Mouse (Mus musculus): ENCODE data around the gene Acot5. TPM values are rescaled to one million over a fixed set of nuclear protein-coding genes. Genes with fewer than 3 reads are reported as not detected.
"Not testable (repeated sequence)": the region's sequence is repeated elsewhere in the genome, so short reads cannot be mapped to it uniquely, and the experiment has no call there.

Gene Acot5
- polyA plus RNA-seq, 1 experiment from 2014 or later, result 0.54 TPM

GRCm38 (mm10) chr12:84042248-84042647, 26.9 kb upstream of the Acot5 start:
- peak; percentile 81 for ATAC-seq
- H3K27ac ChIP-seq (ENCODE audit: low read depth), result peak overlapping the region; percentile 64

GRCm38 (mm10) chr12:84044045-84044444, 25.1 kb upstream of the Acot5 start:
- H3K27ac ChIP-seq (ENCODE audit: low read depth), result no peak overlapping the region
- H3K9me3 ChIP-seq (ENCODE audit: low read length), result no peaks in the 10 kb centered on the region
- no peaks in the 10 kb centered on the region for H3K36me3 ChIP-seq (replicated peaks; ENCODE audit: insufficient read depth, low read length)
- no peak for DNase-seq
- peaks cover 7% of the 10 kb centered on the region; the same call in 1 of the 2 replicates for H3K4me1 ChIP-seq (ENCODE audit: insufficient read depth)
- ATAC-seq, result no peak
- TF ChIP-seq CTCF (IDR thresholded peaks at IDR 0.05; ENCODE audit: low read depth) (no peak), EP300 (IDR thresholded peaks at IDR 0.05; ENCODE audit: low read depth) (no peak)
- no peak overlapping the region for H3K4me2 ChIP-seq (ENCODE audit: low read depth, low read length)
- no peak overlapping the region for H3K9ac ChIP-seq (replicated peaks)
- no peaks in the 10 kb centered on the region for H3K27me3 ChIP-seq (ENCODE audit: insufficient read depth, low read length)
- 53% methylated on average over 2 of the region's 2 CpGs for WGBS (ENCODE audit: insufficient replicate concordance)
- no peak overlapping the region for H3K4me3 ChIP-seq (ENCODE audit: low read depth, low read length)

More at GRCm38 (mm10) chr12:84042248-84042647, 26.9 kb upstream of the Acot5 start:
- DNase-seq, result no peak
- no peak overlapping the region for H3K9ac ChIP-seq (replicated peaks)
- peak overlapping the region; percentile 36; the same call in 1 of the 2 replicates for H3K4me2 ChIP-seq (ENCODE audit: low read depth, low read length)
- H3K4me1 ChIP-seq (ENCODE audit: insufficient read depth), result peaks cover 9% of the 10 kb centered on the region; the same call in 1 of the 2 replicates
- TF ChIP-seq EP300 (IDR thresholded peaks at IDR 0.05; ENCODE audit: low read depth) (peak; percentile 60), CTCF (IDR thresholded peaks at IDR 0.05; ENCODE audit: low read depth) (no peak)
- 66% methylated on average over 5 of the region's 5 CpGs for WGBS (ENCODE audit: insufficient replicate concordance)
- no peaks in the 10 kb centered on the region for H3K36me3 ChIP-seq (replicated peaks; ENCODE audit: insufficient read depth, low read length)
- H3K27me3 ChIP-seq (ENCODE audit: insufficient read depth, low read length), result no peaks in the 10 kb centered on the region
- no peaks in the 10 kb centered on the region for H3K9me3 ChIP-seq (ENCODE audit: low read length)
- no peak overlapping the region for H3K4me3 ChIP-seq (ENCODE audit: low read depth, low read length)

DNA sequence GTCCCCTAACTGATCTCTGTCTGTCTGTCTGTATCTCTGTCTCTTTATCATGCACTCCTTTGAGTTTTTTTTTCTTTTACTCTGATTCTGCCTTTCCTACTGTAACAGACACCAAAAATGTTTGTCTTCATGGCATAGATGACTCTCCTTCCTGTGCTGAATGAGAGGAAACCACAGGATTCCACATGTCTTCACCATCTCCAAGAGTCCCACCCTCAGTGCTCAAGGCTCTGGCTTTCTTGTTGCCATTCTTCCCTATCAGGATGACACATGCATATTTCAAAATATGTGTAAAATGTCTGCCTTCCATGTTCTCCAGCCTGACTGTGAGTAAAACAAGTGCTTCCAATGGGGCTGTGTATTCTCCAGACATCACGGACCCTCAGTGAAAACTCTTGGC, 22.2 kb upstream of the Acot5 start:
- H3K4me2 ChIP-seq (ENCODE audit: low read depth, low read length), result no peak overlapping the region
- TF ChIP-seq CTCF (IDR thresholded peaks at IDR 0.05; ENCODE audit: low read depth), result no peak
- TF ChIP-seq EP300 (IDR thresholded peaks at IDR 0.05; ENCODE audit: low read depth), result no peak
- ATAC-seq, result no peak

GRCm38 (mm10) chr12:84050744-84051143, 18.4 kb upstream of the Acot5 start:
- not testable (repeated sequence) for H3K9me3 ChIP-seq (ENCODE audit: low read length); H3K4me2 ChIP-seq (ENCODE audit: low read depth, low read length); H3K4me3 ChIP-seq (ENCODE audit: low read depth, low read length); H3K27ac ChIP-seq (ENCODE audit: low read depth); H3K4me1 ChIP-seq (ENCODE audit: insufficient read depth); H3K36me3 ChIP-seq (replicated peaks; ENCODE audit: insufficient read depth, low read length); H3K9ac ChIP-seq (replicated peaks)
- WGBS (ENCODE audit: insufficient replicate concordance), result 71% methylated on average over 5 of the region's 5 CpGs
- ATAC-seq, result peak; percentile 72
- peak; percentile 19 for DNase-seq
- H3K27me3 ChIP-seq (ENCODE audit: insufficient read depth, low read length), result peaks cover 15% of the 10 kb centered on the region; the same call in 1 of the 2 replicates

More for the DNA sequence above, 22.2 kb upstream of the Acot5 start:
- no peaks in the 10 kb centered on the region for H3K36me3 ChIP-seq (replicated peaks; ENCODE audit: insufficient read depth, low read length)
- peaks cover 9% of the 10 kb centered on the region; the same call in 1 of the 2 replicates for H3K4me1 ChIP-seq (ENCODE audit: insufficient read depth)
- H3K27me3 ChIP-seq (ENCODE audit: insufficient read depth, low read length), result no peaks in the 10 kb centered on the region
- no peak for DNase-seq
- H3K27ac ChIP-seq (ENCODE audit: low read depth), result no peak overlapping the region
- H3K9ac ChIP-seq (replicated peaks), result no peak overlapping the region
- H3K9me3 ChIP-seq (ENCODE audit: low read length), result no peaks in the 10 kb centered on the region
- H3K4me3 ChIP-seq (ENCODE audit: low read depth, low read length), result no peak overlapping the region
- 73% methylated on average over 1 of the region's 1 CpGs for WGBS (ENCODE audit: insufficient replicate concordance)

GRCm38 (mm10) chr12:84051937-84052474, 17.1 kb upstream of the Acot5 start, which contains the start of gene Acot3:
TSS of gene Acot3 (plus strand) at chr12:84052144.
- H3K27ac ChIP-seq (ENCODE audit: low read depth), result peak within 1 kb of the TSS; percentile 55
- TF ChIP-seq CTCF (IDR thresholded peaks at IDR 0.05; ENCODE audit: low read depth), result no peak
- no peak for TF ChIP-seq EP300 (IDR thresholded peaks at IDR 0.05; ENCODE audit: low read depth)
- ATAC-seq, result no peak
- H3K4me2 ChIP-seq (ENCODE audit: low read depth, low read length), result peak within 1 kb of the TSS; percentile 65; the same call in 1 of the 2 replicates
- WGBS (ENCODE audit: insufficient replicate concordance), result 29% methylated on average over 5 of the region's 5 CpGs
- peak within 1 kb of the TSS; percentile 11; the same call in 1 of the 2 replicates for H3K9ac ChIP-seq (replicated peaks)
- H3K9me3 ChIP-seq (ENCODE audit: low read length), result no peaks in the 10 kb centered on the region
- DNase-seq, result no peak
- 0 out of 2 replicates have a peak within 1 kb of the TSS, but pooled peaks have one; percentile 45 for H3K4me3 ChIP-seq (ENCODE audit: low read depth, low read length)
- H3K36me3 ChIP-seq (replicated peaks; ENCODE audit: insufficient read depth, low read length), result no peaks in the 10 kb centered on the region
- H3K27me3 ChIP-seq (ENCODE audit: insufficient read depth, low read length), result peaks cover 15% of the 10 kb centered on the region; the same call in 1 of the 2 replicates
- H3K4me1 ChIP-seq (ENCODE audit: insufficient read depth), result 0 out of 2 replicates have a peak, but pooled peaks cover 4% of the 10 kb centered on the region

- Histone ChIP-seq H3K27ac (ENCODE audit: low read depth) (peak overlapping the region; percentile 55), H3K27me3 (ENCODE audit: insufficient read depth, low read length) (peaks cover 15% of the 10 kb centered on the region; the same call in 1 of the 2 replicates), H3K9ac (replicated peaks) (peak overlapping the region; percentile 11; the same call in 1 of the 2 replicates), H3K4me2 (ENCODE audit: low read depth, low read length) (peak overlapping the region; percentile 65; the same call in 1 of the 2 replicates), H3K4me3 (ENCODE audit: low read depth, low read length) (no peak overlapping the region), H3K4me1 (ENCODE audit: insufficient read depth) (0 out of 2 replicates have a peak, but pooled peaks cover 4% of the 10 kb centered on the region), H3K9me3 (ENCODE audit: low read length) (no peaks in the 10 kb centered on the region), H3K36me3 (replicated peaks; ENCODE audit: insufficient read depth, low read length) (no peaks in the 10 kb centered on the region)
- 66% methylated on average over 7 of the region's 7 CpGs for WGBS (ENCODE audit: insufficient replicate concordance)
- peak; percentile 4; the same call in 1 of the 2 replicates for TF ChIP-seq EP300 (IDR thresholded peaks at IDR 0.05; ENCODE audit: low read depth)
- no peak for TF ChIP-seq CTCF (IDR thresholded peaks at IDR 0.05; ENCODE audit: low read depth)
- DNase-seq (no peak), ATAC-seq (peak; percentile 16; the same call in 1 of the 2 replicates)
Measured at GRCm38 (mm10) chr12:84052609-84053008, 16.5 kb upstream of the Acot5 start.
